Mouse (Mus musculus): ENCODE measurements around the gene Hras. TPM values are rescaled to one million over a fixed set of nuclear protein-coding genes. Genes with fewer than 3 reads are reported as not detected.

Gene Hras
- polyA plus RNA-seq, 1 experiment: 54.0 TPM

DNA sequence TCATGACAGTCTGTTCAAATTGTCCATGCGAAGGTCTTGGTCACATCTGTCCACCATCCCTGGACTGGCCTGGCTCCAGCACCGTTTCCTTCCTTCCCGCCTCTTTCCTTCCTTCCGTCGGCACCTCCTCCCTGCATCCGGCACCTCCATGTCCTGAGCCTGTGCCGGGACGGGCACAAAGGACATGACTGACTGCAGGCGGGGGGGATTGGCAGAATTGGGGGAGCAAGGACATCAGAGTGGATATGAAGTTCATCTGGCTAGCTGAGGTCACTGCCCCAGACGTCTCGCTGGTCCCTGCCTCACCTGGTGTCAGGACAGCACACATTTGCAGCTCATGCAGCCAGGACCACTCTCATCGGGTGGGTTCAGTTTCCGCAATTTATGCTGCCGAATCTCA lies 2.8 kb downstream of the Hras start:
- Histone ChIP-seq H3K4me1 (ENCODE audit: control insufficient read depth, insufficient read depth, low read length) (0 out of 2 replicates have a peak, but pooled peaks cover 2% of the 10 kb centered on the region), H3K27ac (ENCODE audit: insufficient read depth, low read length) (no peak overlapping the region), H3K4me3 (ENCODE audit: insufficient read depth, low read length) (no peak overlapping the region)
- no peak for TF ChIP-seq CTCF (IDR thresholded peaks at IDR 0.05; ENCODE audit: borderline replicate concordance, insufficient read depth, low read length)

DNA sequence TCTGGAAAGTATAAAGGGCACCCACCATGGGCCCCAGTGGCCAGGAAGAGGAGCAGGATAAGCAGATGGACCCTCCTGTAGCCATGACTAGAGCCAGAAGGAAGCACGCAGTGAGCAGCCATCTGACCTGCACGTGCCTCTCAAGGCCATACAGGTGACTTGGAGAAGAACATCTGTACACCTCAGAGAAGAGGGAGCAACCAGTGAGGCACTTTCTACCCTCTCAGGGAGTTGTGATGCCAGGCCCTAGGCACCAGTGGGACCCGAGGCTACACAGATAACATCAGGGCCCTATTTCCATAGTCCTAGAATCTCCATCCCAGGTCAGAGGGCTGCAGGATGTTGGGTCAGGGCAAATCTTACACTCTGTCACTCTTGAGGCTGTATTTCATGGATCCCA lies 3.6 kb downstream of the Hras start:
- H3K4me3 ChIP-seq (ENCODE audit: insufficient read depth, low read length): no peak overlapping the region
- H3K4me1 ChIP-seq (ENCODE audit: control insufficient read depth, insufficient read depth, low read length): 0 out of 2 replicates have a peak, but pooled peaks cover 2% of the 10 kb centered on the region
- H3K27ac ChIP-seq (ENCODE audit: insufficient read depth, low read length): no peak overlapping the region
- TF ChIP-seq CTCF (IDR thresholded peaks at IDR 0.05; ENCODE audit: borderline replicate concordance, insufficient read depth, low read length): no peak

DNA sequence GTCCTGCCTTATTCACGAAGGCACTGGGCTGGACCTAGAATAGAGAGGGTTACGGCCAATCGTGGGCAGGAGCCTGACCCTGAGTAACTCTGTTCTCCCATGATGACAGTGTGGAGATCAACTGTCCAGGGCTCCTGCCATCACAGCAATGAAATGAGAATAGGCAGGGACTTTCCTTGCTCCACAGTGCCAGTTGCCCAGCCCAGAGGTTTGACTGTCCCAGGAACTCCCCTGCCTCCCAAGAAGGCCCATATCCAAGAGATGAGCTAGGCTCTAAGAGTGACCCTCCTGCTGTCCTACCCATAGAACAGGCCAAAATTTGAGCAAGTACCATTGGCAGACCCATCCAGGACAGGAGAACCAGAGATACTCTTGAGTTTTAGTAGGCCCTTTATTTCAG lies 5.1 kb downstream of the Hras start:
- TF ChIP-seq POLR2A (IDR thresholded peaks at IDR 0.05; ENCODE audit: low read depth, low read length) (no peak; the same call in 1 of the 2 replicates), CTCF (IDR thresholded peaks at IDR 0.05; ENCODE audit: borderline replicate concordance, insufficient read depth, low read length) (no peak)
- no peak overlapping the region for H3K4me3 ChIP-seq (ENCODE audit: insufficient read depth, low read length)
- H3K4me1 ChIP-seq (ENCODE audit: control insufficient read depth, insufficient read depth, low read length): no peaks in the 10 kb centered on the region
- no peak overlapping the region for H3K27ac ChIP-seq (ENCODE audit: insufficient read depth, low read length)

DNA sequence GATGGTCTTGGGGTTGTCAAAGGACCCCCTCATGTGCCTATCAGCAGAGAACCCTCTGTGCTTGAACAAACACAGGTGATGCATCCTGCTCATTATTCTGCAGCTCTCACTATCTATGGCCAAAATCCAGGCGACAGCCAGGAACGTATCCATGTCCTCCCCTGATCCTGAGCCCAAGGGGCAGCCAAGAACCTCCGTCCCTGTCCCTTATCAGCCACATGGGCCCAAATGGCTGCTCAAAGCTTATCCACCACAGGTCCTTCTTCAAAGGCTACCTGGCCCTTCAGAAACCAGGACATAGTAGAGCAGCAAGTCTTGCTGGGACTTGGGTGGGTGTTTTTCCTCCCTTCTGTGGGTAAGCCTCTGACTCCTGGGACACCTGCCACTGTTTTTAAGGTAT lies 5.6 kb downstream of the Hras start:
- no peak overlapping the region for H3K4me3 ChIP-seq (ENCODE audit: insufficient read depth, low read length)
- no peaks in the 10 kb centered on the region for H3K4me1 ChIP-seq (ENCODE audit: control insufficient read depth, insufficient read depth, low read length)
- no peak overlapping the region for H3K27ac ChIP-seq (ENCODE audit: insufficient read depth, low read length)
- TF ChIP-seq CTCF (IDR thresholded peaks at IDR 0.05; ENCODE audit: borderline replicate concordance, insufficient read depth, low read length) (no peak), POLR2A (IDR thresholded peaks at IDR 0.05; ENCODE audit: low read depth, low read length) (no peak)

DNA sequence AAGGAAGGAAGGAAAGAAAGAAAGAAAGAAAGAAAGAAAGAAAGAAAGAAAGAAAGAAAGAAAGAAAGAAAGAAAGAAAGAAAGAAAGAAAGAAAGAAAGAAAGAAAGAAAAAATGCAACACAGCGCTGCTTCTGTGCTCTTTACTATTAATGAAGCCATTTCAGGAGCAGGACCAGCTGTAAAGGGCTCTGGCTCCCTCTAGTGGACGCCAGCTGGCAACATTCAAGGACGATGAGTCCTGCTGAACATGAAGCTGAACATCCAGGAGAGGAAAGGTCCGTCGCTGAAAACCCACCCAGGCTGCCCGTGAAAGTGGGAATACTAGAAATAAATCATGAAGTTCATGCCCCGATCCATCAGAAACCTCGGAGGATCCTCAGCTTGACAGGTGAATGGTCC lies 17.6 kb downstream of the Hras start:
- TF ChIP-seq CTCF (IDR thresholded peaks at IDR 0.05; ENCODE audit: borderline replicate concordance, insufficient read depth, low read length) (peak; percentile 94), POLR2A (IDR thresholded peaks at IDR 0.05; ENCODE audit: low read depth, low read length) (no peak)
- H3K4me3 ChIP-seq (ENCODE audit: insufficient read depth, low read length): no peak overlapping the region
- no peaks in the 10 kb centered on the region; the same call in 1 of the 2 replicates for H3K4me1 ChIP-seq (ENCODE audit: control insufficient read depth, insufficient read depth, low read length)
- no peak overlapping the region for H3K27ac ChIP-seq (ENCODE audit: insufficient read depth, low read length)

DNA sequence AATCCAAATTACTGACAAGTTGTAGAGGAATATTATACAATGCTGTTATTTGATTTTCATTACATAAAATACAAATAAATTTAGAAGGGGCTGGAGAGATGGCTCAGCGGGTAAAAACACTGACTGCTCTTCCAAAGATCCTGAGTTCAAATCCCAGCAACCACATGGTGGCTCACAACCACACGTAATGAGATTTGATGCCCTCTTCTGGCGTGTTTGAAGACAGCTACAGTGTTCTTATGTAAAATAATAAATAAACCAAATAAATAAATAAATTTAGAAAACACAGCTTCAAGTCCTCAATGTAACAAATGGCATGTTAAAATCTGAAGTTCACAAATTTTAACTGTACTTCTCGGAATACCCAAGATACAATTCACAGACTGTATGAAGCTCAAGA lies 18.7 kb downstream of the Hras start:
- no peak for TF ChIP-seq POLR2A (IDR thresholded peaks at IDR 0.05; ENCODE audit: low read depth, low read length)
- TF ChIP-seq CTCF (IDR thresholded peaks at IDR 0.05; ENCODE audit: borderline replicate concordance, insufficient read depth, low read length): no peak
- no peaks in the 10 kb centered on the region; the same call in 1 of the 2 replicates for H3K4me1 ChIP-seq (ENCODE audit: control insufficient read depth, insufficient read depth, low read length)
- no peak overlapping the region for H3K4me3 ChIP-seq (ENCODE audit: insufficient read depth, low read length)
- H3K27ac ChIP-seq (ENCODE audit: insufficient read depth, low read length): no peak overlapping the region

DNA sequence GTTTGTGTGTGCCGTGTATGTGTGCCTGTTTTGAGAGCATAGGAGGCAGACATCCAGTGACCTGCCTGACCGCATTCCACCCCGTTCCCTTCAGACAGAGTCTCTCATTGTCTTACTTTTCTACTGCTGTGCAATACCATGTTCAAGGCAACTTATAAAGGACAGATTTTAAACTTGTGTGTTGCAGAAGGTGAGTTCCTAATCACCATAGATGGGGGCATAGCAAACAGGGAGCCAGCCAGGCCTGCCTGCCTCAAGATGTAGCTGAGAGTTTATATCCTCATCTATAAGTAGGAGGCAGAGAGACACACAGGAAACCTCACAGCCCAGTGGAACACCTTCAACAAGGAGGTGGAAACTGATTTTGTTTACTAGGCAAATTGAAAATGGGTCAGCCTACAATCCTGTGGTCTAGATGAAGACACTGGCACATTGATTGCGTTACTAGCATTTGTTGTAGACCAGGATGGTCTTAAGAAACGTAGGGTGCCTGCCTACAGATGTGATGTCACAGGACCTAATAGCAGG lies 20.4 kb downstream of the Hras start:
- peak overlapping the region; percentile 91; the same call in 1 of the 2 replicates for H3K27ac ChIP-seq (ENCODE audit: insufficient read depth, low read length)
- TF ChIP-seq CTCF (IDR thresholded peaks at IDR 0.05; ENCODE audit: borderline replicate concordance, insufficient read depth, low read length) (no peak), POLR2A (IDR thresholded peaks at IDR 0.05; ENCODE audit: low read depth, low read length) (no peak; the same call in 1 of the 2 replicates)
- H3K4me1 ChIP-seq (ENCODE audit: control insufficient read depth, insufficient read depth, low read length): peaks cover 2% of the 10 kb centered on the region; the same call in 1 of the 2 replicates
- H3K4me3 ChIP-seq (ENCODE audit: insufficient read depth, low read length): peak overlapping the region; percentile 63; the same call in 1 of the 2 replicates

DNA sequence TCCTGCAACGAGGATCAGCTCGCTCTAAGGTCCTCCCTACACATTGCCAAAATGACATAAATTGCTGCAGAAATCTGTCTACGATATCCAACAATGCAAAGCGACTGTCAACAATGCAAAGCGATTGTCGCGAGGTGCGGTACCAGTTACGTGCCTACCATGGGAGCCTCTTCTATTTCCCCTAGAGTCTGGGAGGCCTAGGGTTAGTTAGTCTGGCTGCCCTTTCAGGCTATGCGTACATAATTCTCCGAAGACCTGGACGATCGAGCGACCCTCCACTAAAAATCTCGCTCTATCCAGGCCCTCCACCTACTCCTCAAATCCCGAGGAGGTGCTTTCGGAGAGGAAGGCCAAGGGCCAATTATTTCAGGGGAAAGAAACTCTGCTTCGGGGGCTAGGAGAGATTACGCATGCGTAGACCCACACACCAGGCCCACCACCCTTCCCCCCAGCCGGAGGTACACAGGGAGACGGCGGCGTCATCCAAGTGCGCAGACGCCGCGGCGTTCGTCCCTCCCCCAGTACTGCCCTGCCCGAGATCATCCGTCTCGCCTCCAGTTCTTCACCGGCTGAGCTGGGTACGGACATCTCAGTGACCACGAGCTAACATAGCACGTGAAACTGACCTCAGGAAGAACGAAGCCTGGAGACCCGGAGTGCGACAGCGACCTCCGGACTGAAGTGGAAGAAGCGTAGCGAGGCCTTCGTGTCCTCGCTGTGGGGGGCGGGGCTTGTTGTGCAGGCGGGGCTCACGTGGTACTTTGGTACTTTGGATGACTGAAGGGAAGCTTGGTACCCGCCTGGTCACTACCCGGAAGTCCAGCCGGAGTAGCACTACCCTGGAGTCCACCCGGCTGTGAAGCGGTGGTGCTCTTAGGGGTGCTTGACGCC lies 21.4 kb downstream of the Hras start, which contains the start of gene Rnh1:
Gene Rnh1 (minus strand): TSS at position 742 of the 891 bp plus-strand sequence.
- peak within 1 kb of the TSS; percentile 91 for H3K27ac ChIP-seq (ENCODE audit: insufficient read depth, low read length)
- TF ChIP-seq POLR2A (IDR thresholded peaks at IDR 0.05; ENCODE audit: low read depth, low read length) (peak; percentile 85), CTCF (IDR thresholded peaks at IDR 0.05; ENCODE audit: borderline replicate concordance, insufficient read depth, low read length) (no peak)
- H3K4me3 ChIP-seq (ENCODE audit: insufficient read depth, low read length): peak within 1 kb of the TSS; percentile 63
- peaks cover 2% of the 10 kb centered on the region; the same call in 1 of the 2 replicates for H3K4me1 ChIP-seq (ENCODE audit: control insufficient read depth, insufficient read depth, low read length)

DNA sequence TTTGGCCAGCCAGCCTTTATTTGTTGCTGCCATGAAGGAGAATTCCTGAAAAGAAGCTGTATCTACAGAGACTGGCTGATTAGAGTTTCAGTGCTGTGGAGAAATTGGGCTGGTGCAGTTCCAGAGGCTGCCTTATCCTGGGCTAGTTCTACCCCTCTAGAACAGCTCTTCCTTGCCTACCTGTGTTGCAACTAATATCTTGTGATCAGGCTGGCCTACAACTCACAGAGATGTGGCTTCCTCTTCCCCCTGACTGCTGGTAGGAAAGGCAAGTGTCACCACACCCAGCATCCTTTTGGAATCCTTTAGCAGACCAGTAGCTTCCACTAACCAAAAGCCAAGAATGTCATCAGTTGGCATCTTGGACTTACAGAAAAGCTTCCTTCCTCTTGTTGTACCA lies 23.9 kb downstream of the Hras start:
- H3K4me1 ChIP-seq (ENCODE audit: control insufficient read depth, insufficient read depth, low read length): peaks cover 13% of the 10 kb centered on the region
- no peak overlapping the region for H3K27ac ChIP-seq (ENCODE audit: insufficient read depth, low read length)
- H3K4me3 ChIP-seq (ENCODE audit: insufficient read depth, low read length): no peak overlapping the region
- TF ChIP-seq CTCF (IDR thresholded peaks at IDR 0.05; ENCODE audit: borderline replicate concordance, insufficient read depth, low read length) (no peak), POLR2A (IDR thresholded peaks at IDR 0.05; ENCODE audit: low read depth, low read length) (no peak)

DNA sequence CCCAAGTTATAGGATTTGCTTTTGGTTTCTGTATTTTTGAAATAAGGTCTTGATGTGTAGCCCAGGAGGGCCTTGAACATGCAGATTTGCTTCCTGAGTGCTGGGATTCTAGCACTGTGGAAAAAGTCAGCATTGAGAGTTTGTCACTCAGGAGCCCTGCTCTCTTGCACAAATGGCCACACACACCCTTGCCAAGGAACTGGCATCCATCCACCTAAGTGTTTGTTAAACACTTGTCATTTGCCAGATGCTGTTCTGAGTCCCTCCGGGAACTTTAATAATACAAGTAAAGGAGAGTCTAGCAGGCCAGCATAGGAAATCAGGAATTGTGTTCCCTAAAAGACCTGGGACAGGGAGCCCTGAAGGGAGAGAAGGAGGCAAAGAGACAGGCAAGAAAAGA lies 24.5 kb downstream of the Hras start:
- TF ChIP-seq POLR2A (IDR thresholded peaks at IDR 0.05; ENCODE audit: low read depth, low read length): no peak
- TF ChIP-seq CTCF (IDR thresholded peaks at IDR 0.05; ENCODE audit: borderline replicate concordance, insufficient read depth, low read length): no peak
- H3K4me1 ChIP-seq (ENCODE audit: control insufficient read depth, insufficient read depth, low read length): peaks cover 16% of the 10 kb centered on the region
- H3K27ac ChIP-seq (ENCODE audit: insufficient read depth, low read length): peak overlapping the region; percentile 86
- no peak overlapping the region for H3K4me3 ChIP-seq (ENCODE audit: insufficient read depth, low read length)
